Mouse (Mus musculus): Measurements from ENCODE around the gene Plekhg6.

Gene Plekhg6

DNA sequence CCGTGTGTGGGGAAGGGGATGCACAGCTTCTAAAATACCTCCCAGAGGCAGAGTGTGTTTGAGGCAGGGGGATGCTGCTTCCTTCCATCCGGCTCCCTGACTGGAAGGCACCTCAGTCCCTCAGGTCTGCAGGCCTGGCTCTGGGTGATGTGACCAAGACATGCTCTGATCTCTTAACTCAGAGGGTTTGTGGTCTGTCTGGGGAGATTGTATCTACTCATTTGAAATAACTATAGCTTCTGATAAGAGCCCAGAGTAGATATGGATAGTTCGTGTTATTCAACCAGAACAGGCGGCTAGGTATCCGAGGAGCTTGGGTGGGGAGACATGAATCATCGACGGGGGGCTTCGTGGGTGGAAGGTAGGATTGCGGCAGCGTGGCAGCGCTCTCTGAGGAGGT, 27.4 kb downstream of the Plekhg6 start:
- no peak for DNase-seq

DNA sequence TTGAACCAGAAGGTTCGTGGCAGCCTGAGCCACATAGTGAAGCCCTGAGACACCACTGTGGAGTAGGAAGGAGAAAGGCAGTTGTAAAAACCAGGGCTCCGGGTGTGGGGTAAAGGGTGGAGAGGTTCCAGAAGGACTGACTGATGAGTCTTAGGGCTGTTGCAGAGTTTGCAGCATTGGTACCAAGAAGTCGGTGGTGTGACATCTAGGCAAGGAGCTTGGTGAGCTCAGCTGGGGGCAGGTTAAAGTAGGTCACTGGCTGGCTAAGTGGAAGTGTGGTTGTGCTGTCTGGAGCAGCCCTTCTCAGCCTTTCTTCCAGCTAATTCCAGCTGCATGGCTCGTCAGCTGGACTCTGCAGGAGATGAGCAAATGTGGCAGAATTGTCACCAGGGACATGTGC, 27.8 kb downstream of the Plekhg6 start:
- peak; percentile 12 for DNase-seq

DNA sequence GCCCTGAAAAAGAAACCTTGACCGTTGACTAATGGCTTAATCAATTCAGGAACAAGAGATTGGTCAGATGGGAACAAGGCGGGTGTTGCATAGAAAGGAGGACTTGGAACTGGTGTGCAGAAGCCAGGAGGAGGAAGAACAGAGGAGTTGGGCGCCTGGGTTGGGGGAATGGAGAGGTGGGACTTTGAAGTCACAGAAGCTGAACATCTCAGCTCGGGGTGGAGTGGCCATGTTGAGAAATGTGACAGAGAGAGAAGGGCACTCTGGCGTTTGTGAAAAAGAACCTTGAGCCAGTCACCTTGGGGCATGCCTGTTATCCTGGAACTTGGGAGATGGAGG, 28.6 kb downstream of the Plekhg6 start:
- DNase-seq, result peak; percentile 12

DNA sequence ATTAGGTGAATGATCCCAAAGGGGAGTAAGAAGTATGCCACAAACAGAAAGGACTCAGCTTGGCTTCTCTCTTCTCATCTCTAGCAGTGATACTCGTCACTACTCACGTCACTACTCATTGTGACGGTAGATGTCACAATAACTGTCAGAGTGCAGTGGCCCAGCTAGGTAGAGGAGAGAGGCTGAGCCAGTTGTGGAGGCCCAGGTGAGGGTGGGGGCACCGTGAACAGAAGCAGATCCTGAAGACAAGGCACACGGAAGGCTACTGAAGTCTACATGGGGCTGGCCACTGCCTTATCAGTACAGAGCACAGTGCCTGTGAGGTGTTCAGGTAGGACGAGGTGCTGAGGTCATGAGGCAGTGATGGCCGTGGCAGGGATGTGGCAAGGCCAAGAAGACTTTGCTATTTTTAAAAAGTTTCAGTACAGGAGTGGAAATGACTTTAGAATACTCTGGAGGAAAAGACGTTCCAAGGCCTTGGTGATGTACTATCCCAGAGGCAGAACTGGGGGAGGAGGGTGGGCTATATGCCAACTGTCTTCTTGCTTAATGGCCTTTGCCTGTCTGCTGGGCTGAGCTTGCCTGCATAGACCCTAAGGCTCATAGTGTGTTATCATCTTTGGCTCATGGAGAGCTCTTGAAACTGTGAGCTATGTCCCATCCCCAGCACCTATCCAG, 29.1 kb downstream of the Plekhg6 start:
- peak; percentile 75 for DNase-seq

DNA sequence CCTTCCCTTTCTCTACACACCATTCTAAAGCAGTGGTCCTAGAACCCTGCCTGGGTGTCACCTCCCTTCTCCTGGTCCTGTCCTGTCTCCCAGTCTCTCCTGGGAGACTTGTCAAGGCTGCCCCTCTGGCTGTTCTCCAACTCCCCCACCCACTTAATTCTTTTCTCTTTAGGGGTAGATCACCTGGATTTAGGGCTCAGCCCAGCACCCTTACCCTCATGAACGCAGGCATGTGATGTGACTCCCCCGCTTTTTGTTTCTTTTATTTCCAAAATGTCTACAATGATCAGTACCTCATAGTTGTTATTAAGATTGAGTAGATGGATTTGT, 29.6 kb downstream of the Plekhg6 start:
- DNase-seq, result peak; percentile 43

DNA sequence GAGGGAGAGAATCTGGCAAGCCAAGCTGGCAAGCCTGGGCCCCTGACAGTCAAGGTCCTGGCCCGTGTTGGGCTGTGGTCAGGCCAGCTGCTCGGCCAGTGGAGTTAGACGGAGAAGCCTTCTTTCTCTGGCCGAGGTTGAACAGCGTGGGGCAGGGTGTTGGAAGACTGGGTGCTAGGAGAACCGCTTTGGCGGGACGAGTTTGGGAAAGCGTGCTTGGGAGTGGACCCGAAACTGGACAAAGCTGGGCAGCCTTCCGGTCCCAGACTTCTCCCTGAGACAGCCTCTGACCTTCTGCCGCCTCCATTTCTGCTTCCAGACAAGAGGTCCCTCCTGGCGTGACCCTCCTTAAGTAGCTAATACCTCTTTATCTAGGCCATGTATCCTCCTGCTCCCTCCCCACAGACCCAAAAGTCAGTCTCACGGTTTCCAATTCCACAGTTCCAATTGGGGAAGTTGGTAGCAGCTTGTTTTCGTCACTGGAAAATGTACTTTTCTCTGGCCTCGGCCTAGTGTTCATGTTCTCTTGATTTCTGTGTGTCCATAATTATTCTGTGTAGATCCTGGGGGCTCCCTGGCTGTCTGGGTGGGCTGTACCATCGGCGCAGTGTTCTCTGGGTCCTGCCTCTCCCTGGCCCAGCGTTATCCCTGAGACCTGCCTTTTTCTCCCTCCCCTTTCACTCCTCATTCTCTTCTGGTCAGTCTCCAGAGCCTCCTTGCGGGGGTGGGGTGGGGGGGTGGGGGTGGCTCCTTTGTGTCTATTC, 30.2 kb downstream of the Plekhg6 start:
- DNase-seq, result no peak

DNA sequence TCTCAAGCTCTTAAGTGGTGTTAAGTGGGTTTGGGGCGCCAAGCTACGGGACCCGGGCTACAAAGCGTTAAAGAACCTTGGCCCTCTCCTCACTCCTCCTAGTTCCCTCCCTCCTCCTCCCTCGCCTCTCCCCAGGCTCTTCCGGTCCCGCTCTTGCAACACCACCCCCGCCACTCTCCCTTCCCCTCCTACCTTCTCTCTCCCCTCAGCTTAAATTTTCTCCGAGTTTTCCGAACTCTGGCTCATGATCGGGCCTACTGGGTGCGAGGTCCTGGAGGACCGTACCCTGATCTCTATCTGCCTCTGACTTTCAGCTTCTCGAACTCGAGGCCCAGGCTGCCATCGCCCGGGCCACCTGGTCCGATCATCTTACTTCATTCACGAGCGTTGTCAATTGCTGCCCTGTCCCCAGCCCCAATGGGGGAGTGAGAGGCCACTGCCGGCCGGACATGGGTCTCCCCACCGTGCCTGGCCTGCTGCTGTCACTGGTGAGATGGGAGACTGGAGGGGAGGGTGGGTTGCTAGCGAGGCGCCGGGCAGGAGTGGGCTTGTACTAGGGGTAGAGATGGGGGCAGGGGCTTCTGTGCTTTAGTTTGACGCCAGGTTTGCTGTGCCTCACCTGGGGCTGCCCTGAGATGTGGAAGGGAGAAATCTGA, 30.9 kb downstream of the Plekhg6 start:
- DNase-seq, result peak; percentile 83

DNA sequence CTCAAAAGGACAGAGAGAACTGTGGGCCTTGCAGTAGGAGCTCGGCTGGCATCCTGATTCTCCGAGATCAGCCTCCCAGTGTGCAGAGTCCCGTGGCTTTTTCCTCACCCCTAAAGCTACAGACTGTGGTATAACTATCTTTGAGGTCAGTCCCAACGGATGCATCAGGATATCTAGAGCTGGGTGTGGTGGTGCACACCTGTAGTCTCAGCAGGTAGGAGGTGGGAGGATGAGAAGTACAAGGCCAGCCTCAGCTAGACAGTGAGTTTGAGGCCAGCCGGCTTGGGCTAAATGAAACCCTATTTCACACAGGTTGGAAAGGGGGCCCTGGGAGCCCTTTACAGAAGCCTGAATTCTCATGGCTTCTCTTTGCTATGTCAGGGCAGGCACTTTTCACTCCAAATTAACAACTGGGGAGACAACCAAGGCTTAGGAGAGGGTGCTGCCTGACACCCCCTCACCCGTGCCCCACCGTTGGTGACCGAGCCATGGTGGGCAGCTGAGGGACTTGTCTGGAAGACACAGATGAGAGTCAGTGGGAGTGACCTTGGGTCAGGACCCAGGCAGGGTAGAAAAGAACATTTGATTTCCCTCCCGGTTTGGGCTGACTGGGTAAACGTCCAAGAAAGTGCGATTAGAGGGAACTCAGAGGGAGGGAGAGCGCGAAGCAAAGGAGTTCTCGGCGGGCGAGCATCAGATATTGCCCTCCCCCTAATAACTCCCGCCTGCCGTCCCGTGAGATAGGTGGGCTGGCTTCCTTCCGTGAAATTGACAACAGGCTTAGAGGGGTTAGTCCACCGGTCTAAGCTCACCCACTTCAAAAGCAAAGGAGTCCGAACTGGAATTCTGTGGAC, 31.6 kb downstream of the Plekhg6 start, which contains the start of gene Tnfrsf1a:
Tnfrsf1a (plus strand) TSS at position 642 of the 854 bp plus-strand sequence.
- peak; percentile 48 for DNase-seq

DNA sequence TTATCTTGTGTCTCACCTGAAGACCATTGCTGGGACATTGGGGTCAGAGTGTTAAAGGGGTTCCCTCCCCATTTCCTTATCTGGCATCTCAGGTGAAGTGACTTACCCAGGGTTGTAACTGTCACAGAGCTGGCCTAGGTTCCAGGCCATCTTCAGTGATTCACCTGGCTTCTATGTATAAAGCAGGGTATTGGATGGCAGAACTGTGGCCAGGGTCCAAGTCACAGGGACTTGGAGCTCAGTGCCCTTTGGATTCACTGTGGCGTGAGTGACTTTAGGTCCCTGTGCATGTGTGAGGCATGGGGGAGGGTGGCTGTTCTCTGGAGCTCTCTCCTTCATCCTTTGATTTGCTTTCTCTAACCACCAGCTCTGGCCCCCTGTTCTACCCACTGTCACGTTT, 34.6 kb downstream of the Plekhg6 start:
- peak; percentile 41 for DNase-seq

DNA sequence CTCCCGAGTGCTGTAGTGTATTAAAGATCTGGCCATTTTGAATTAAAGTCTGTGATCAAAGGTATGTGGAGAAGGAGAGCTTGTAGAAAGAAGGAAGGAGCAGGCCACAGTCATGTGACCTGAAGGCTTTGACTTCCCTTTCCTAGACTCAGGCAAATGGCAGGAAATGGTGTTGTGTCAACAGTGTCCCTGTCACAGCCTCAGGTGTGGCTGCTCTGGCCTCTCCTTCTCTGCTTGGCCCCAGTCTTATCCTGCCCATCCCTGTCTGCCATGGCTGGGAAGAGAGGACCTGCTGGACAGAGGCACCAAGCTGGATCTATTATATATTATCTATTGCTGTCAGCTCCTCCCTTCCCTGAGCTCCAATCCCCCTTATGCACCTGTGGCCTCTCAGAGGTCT, 35.0 kb downstream of the Plekhg6 start:
- no peak for DNase-seq

DNA sequence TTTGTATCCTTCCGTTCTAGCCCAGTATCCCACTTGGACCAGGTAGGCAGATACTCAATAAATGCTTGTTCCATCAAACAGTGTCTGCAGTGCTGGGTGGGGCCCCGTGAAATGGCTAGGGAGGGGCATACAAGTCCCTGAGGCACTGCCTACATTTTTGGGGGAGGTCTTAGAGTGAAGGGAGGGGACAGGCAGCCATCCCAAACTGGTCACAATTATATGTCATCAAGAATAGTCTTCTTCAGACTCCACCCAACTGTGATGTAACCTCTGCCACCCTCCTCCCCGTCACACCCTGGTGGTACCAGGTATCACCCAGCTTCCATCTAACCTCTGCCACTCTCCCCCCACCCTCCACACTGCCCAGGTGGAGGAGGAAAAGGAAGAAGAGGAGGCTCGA, 35.7 kb downstream of the Plekhg6 start:
- DNase-seq, result no peak

DNA sequence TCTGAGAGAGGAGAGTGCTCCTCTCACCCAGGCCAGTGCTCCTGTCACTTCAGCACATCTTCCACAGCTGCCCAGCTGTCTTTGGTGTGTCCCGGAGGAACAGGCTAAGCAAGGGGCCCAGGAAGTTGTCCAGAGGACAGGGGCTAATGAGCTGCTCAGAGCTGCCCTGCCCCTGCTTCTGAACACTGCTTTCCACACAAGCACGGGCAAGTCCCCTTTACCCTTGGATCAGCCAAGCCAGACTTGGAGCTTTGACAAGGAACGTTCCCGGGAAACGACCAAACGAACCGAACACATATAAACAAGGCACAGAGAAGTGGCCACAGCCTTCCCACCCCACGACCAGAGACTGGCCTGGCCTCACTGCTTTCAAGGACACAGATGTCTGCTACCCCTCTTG, 36.5 kb downstream of the Plekhg6 start:
- peak; percentile 43 for DNase-seq

DNA sequence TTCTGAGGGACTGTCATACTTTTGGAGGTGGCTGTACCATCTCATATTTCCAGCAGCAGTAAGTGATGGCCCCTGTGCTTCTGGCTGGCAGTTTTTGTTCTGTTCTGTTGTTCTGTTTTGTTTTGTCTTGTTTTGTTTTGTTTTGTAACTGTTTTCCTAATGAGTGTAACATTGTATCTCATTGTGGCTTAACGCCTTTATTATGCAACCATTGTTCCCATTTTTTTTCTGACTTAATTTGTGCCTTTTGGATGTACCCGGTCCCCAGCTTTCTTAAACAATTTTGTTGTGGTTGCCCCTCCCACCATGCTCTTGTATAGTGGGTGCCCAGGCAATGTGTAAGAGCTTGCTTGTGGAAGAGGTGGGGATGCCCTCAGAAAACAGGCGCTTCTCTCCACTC, 38.4 kb downstream of the Plekhg6 start:
- no peak for DNase-seq

DNA sequence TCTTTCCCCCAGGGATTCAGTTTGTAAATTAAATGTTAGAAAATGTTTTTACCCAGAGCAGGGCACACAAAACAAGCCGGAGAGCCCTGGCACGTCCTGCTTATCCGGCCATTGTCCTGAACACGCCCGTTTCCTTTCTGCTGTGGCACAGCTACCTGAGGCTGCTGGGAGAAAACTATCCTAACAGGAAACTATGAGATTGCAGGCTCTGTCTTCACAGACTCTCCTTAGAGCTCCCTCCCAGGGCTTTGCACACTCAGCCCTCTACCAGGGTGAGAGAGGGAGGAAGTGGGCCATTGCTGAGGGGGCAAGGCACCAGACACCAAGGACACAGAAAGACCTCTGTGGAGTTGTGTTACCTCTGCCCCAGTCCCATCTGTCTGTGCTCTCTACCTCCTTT, 40.3 kb downstream of the Plekhg6 start:
- peak; percentile 54 for DNase-seq

DNA sequence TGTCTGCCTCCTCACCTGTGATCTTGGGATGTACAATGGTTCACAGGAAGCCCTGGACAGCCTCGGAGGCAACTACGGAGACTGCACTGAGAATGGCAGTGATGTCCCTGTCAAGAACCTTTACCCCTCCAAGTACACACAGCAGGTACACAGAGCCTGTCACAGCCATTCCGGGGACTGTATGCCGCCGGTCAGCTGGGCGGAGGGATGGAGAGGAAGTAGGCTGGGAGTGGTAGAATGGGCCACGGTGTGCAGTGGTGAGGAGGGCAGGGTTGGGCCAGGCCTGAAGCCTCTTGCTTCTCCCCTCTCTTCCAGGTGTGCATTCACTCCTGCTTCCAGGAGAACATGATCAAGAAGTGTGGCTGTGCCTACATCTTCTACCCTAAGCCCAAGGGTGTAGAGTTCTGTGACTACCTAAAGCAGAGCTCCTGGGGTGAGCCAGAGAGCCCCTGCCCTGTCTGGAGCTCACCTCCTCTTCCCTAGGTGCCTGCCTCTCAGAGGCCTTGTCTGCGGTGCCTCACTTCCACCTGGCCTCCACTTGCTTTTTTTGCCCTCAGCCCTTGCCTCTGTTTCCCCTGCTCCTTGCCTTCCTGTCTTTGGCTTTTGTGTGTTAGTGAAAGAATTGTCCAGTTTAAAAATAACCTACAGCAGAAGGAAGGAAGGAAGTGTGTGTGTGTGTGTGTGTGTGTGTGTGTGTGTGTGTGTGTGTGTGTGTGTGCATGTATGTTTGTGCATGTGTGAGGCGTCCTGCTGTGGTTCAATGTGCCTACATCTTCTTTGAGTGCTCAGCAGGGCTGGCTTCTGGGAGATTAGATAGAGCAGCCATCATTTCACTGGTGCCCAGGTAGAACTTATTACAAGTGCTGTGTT, 41.6 kb downstream of the Plekhg6 start:
- peak; percentile 20 for DNase-seq

DNA sequence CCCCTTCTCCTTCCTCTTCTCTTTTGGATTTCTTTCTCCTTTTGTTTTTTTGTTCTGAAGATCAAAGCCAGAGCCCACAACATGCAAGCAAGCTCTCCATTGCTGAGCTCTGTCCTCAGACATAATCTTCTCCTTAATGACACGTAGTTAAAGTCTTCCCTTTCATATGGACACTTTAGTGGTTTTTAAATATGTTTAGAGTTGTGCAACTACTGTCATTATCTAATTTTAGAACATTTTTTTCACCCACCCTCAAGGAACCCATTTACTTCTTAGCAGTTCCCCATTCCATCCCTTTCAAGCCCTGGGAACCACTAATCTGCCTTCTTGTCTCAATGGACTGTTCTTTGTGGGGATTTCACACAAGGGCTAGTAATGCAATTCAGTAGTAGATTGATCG, 46.2 kb downstream of the Plekhg6 start:
- no peak for DNase-seq

DNA sequence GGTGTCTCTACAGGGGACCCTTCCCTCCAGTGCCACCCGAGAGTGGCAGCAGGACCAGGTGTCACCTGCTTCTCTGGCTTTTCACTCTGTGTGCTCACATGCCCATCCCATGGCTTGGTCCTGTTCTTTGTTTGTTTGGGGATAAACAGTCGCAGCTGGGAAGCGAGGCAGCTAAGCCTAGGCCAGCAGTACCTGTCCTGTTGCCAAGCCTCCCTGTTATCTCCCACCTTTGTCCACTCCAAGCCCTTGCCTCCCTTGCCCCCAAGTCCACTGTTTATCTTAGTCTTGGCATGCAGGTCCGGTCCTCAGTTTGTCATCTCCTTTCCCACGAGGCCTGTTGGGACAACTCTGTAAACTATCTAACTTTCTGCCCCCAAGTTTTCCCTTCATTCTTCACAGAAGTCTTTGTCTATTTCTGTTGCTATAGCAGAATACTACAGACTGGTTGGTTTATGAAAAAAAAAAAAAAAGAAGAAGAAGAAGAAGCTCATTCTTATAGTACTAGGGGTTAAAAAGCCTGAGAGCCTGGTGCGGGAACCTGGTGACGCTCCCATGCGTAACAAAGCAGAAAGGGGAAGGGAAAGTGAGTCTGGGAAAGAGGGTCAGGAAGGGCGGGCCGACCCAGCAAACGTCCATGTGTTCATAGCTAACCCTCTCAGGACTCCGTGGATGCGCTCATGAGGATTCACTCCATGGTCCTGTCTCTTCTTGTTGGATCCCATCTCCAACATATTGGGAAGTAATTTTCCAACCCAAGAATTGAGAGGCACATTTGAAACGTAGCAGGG, 47.3 kb downstream of the Plekhg6 start:
- DNase-seq, result no peak

DNA sequence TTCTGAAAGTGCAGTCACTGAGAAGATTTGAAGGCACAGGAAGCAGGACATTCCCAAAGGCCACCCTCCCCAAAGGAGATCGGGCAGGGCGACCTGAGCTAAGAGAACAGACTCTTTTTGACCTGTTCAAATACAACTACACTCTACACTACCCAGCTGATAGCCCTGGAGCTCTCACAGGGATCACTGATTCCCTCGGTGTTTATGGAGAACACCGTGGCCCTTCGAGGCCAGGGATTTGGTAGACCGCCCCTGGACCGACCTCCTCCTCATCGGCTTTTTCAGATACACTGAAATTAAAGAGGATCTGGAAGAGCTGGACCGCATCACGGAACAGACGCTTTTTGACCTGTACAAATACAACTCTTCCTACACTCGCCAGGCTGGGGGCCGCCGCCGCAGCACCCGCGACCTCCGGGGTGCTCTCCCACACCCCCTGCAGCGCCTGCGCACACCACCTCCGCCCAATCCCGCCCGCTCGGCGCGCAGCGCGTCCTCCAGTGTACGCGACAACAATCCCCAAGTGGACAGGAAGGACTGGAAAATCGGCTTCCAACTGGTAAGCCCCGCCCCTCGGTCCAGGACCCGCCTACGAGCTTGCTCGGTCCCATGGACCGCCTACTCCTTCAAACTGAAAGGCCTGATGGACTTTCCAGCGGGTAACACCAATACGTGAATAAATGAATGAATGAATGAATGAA, 49.8 kb downstream of the Plekhg6 start:
- DNase-seq, result peak; percentile 97

DNA sequence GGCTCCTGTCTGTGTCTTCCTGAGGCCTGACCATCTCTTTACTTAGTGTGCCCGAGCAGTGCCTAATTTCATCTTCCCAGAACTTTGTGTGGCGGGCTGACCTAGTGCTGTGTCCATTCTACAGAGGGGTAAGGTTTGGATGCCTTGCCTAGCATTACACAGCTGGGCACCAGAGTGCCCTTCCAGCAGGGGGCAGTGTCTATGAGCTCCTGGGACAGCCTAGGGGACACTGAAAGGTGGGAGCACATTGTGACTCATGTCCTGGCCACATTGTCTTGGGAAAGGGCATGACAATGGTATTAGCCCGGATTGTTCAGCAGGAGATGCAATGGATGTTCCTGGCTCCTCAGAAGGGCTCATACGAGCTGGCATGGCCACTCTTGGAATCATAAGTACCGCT, 52.4 kb downstream of the Plekhg6 start:
- DNase-seq, result peak; percentile 66

DNA sequence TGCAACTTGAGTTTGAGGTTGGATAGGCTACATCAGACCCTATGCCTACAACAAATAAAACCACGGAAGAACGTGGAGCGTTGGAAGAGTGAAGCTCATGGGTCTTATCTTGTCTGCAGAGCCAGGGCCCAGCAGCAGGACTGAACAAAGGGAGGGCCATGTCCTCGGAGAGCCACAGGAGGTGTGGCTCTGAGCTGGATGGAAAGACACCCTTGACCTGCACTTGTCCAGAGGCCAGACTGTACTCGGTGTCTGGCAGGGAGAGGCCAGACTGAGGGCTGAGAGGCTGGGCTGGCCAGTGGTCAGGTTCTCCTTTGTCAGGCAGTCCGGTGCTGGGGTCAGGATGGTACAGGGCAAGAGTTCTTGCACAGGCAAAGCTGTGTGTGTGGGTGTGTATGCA, 55.3 kb downstream of the Plekhg6 start:
- no peak for DNase-seq

DNA sequence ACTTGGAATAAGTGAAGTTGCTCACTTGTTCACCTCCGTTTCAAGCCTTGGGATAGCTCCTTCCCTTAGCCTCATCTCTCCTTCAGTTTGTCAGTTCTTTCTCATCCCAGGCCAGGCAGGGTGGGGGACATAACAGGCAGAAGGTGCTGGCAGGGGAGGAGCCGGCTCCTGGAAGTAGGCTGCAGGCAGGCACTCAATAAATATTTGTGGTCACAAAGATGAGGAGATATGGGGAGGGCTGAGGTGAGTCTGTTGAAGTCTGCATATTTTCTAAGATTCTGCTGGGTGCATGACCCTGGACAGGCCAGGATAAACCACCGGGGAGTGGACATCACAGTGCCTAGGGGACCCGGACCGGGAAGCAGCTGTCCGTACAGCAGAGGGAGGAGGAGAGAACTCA, 57.0 kb downstream of the Plekhg6 start:
- DNase-seq, result no peak

Data from kidney, postnatal 10 days (tissue).